8 mouse cellular contexts compared by ENCODE assay signal in the genomic region with DNA sequence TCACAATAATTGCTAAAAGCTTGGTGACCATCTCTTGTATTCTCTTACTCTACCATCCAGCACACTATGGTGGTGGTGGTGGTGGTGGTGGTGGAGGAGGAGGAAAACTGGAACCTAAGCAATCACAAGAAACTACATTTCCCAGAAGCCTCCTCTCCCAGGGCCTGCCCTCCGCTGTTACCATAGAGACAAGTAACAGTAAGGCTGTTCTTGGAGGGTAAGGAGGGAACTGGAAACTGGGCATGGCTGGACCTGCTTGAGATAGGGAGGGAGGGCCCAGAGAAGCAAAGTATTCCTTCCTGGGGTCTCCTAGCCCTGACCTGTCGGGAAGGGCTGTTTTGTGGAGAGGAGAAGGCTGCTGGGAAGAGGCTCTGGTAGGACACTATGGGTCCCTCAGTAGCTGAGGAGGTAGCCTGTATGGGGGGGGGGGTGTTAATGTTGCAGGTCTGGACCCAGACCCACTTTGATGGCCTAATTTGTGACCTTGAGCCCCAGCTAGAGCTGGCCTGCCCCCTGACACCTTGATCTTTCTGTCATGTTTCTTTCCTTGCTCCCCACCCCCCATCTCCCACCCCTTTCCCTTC. TPM values are rescaled to one million over a fixed set of nuclear protein-coding genes. Genes with fewer than 3 reads are reported as not detected.
DNase-seq lines count a peak whose midpoint lies in the region; ATAC-seq and TF ChIP-seq lines count a peak whose summit lies in the region.

Gene Drc7, plus strand, starts transcription at position 177 of the 584 bp plus-strand sequence.

- H3K9ac ChIP-seq in limb, embryonic 12.5 days (replicated peaks) = no peak within 1 kb of the TSS
- H3K9ac ChIP-seq in midbrain, postnatal 0 days (replicated peaks; ENCODE audit: low read length, poor library complexity, severe bottlenecking) = no peak within 1 kb of the TSS

- 22% methylated on average over 2 of the region's 2 CpGs for WGBS in limb, embryonic 12.5 days
- 27% methylated on average over 2 of the region's 2 CpGs for WGBS in midbrain, postnatal 0 days

- H3K4me1 ChIP-seq in limb, embryonic 12.5 days (replicated peaks) = no peaks in the 10 kb centered on the region
- no peaks in the 10 kb centered on the region for H3K4me1 ChIP-seq in midbrain, postnatal 0 days (ENCODE audit: insufficient read depth, low read length)

- H3K27me3 ChIP-seq in limb, embryonic 12.5 days = 0 out of 2 replicates have a peak, but pooled peaks cover 3% of the 10 kb centered on the region
- H3K27me3 ChIP-seq in midbrain, postnatal 0 days (ENCODE audit: insufficient read depth, low read length) = no peaks in the 10 kb centered on the region

- H3K27ac ChIP-seq in limb, embryonic 12.5 days = no peak within 1 kb of the TSS
- no peak within 1 kb of the TSS for H3K27ac ChIP-seq in midbrain, postnatal 0 days (ENCODE audit: low read depth, low read length)

- peak; percentile 19 for DNase-seq in adrenal gland, postnatal 10 days
- no peak for DNase-seq in adrenal gland, adult 18-20 months (ENCODE audit: low spot score in 2 of 2)
- peak; percentile 27 to 44 for DNase-seq in lung, adult 18-20 months
- DNase-seq in lung, postnatal 4 days = no peak
- DNase-seq in midbrain, postnatal 0 days (ENCODE audit: low spot score) = peak; percentile 65
- no peak for DNase-seq in gastrocnemius, postnatal 14 days
- no peak for DNase-seq in urinary bladder, postnatal 25 days (ENCODE audit: low spot score)

- no peak within 1 kb of the TSS for H3K4me2 ChIP-seq in limb, embryonic 12.5 days
- H3K4me2 ChIP-seq in midbrain, postnatal 0 days (ENCODE audit: low read depth, low read length, poor library complexity, severe bottlenecking) = peak within 1 kb of the TSS; percentile 38

- intact Hi-C loops in gastrocnemius, postnatal 14 days (cut with DNase I; ENCODE audit: low total_unique reads) = no loop called here

- ATAC-seq in limb, embryonic 12.5 days (ENCODE audit: insufficient number of reproducible peaks, insufficient read depth, low FRiP score, low TSS enrichment, low read depth) = peak; percentile 33; the same call in 1 of the 2 replicates
- ATAC-seq in midbrain, postnatal 0 days (ENCODE audit: low FRiP score) = peak; percentile 70

- H3K4me3 ChIP-seq in limb, embryonic 12.5 days (replicated peaks) = no peak within 1 kb of the TSS
- H3K4me3 ChIP-seq in midbrain, postnatal 0 days (ENCODE audit: low read depth, low read length) = no peak within 1 kb of the TSS

- no peak for TF ChIP-seq CTCF in midbrain, postnatal 0 days (IDR thresholded peaks at IDR 0.05)

- no peaks in the 10 kb centered on the region for H3K36me3 ChIP-seq in limb, embryonic 12.5 days
- no peaks in the 10 kb centered on the region for H3K36me3 ChIP-seq in midbrain, postnatal 0 days (ENCODE audit: insufficient read depth, low read length)

- H3K9me3 ChIP-seq in limb, embryonic 12.5 days = no peaks in the 10 kb centered on the region
- H3K9me3 ChIP-seq in midbrain, postnatal 0 days (ENCODE audit: low read length) = no peaks in the 10 kb centered on the region

RNA-seq across cellular contexts. Expression of gene Drc7, which starts in this region (rescaled TPM):
- total RNA-seq in adrenal gland, postnatal 10 days (2021) = not detected
- not detected for total RNA-seq in adrenal gland, adult 18-20 months (2021)
- 0.23 TPM in 1 of 2 replicates, not detected in the other for polyA plus RNA-seq in limb, embryonic 12.5 days (2016; fragmentation: Nextera tagmentation; extraction: Ambion mirVana)
- 4.4 and 9.8 TPM in 2 replicates for total RNA-seq in midbrain, postnatal 0 days (2014; rRNA removed)
- 2.8 and 3.6 TPM in 2 replicates for polyA plus RNA-seq in midbrain, postnatal 0 days (2015; fragmentation: Nextera tagmentation; extraction: Ambion mirVana)
- not detected for total RNA-seq in gastrocnemius, postnatal 14 days (2021)

Comparison
In these comparisons a context has a peak if more than half of its experiments do, and no peak if none do; other contexts are left out.
1. DNase-seq: peak in lung, adult 18-20 months (2 of 2) and midbrain, postnatal 0 days (single experiment); none in adrenal gland, adult 18-20 months (0 of 2), lung, postnatal 4 days (0 of 2), gastrocnemius, postnatal 14 days (single experiment) and urinary bladder, postnatal 25 days (single experiment).
2. Peak in DNase-seq in adrenal gland, postnatal 10 days; RNA of the gene not detected or under 1 TPM.
3. Peak in ATAC-seq in limb, embryonic 12.5 days; RNA of the gene not detected or under 1 TPM.